Mouse (Mus musculus) kidney, adult 11 months (tissue): ENCODE data around the gene Mtss1l.

Experiments
- DNase-seq: peaks from one replicate; pipeline ENCODE4 v3.0.0; 2022

Mtss1l gene

GRCm38 (mm10) chr8:110741816-110742451 is 20.7 kb downstream of the Mtss1l start:
- DNase-seq: no peak

GRCm38 (mm10) chr8:110742452-110742818 is 21.2 kb downstream of the Mtss1l start:
- no peak for DNase-seq

GRCm38 (mm10) chr8:110745162-110745561 is 23.9 kb downstream of the Mtss1l start:
- DNase-seq: no peak

- DNase-seq: no peak
Measured at GRCm38 (mm10) chr8:110746661-110747060, 25.4 kb downstream of the Mtss1l start.

GRCm38 (mm10) chr8:110749500-110750170 is 28.4 kb downstream of the Mtss1l start:
- no peak for DNase-seq

- DNase-seq: no peak
Measured at GRCm38 (mm10) chr8:110750269-110750668, 29.0 kb downstream of the Mtss1l start.

- no peak for DNase-seq
Measured at GRCm38 (mm10) chr8:110751490-110751889, 30.2 kb downstream of the Mtss1l start.

- no peak for DNase-seq
Measured at GRCm38 (mm10) chr8:110754713-110755112, 33.4 kb downstream of the Mtss1l start.

GRCm38 (mm10) chr8:110755511-110756170 is 34.4 kb downstream of the Mtss1l start:
- no peak for DNase-seq

GRCm38 (mm10) chr8:110756196-110756595 is 34.9 kb downstream of the Mtss1l start:
- DNase-seq: no peak

GRCm38 (mm10) chr8:110760280-110760940 is 39.1 kb downstream of the Mtss1l start:
- no peak for DNase-seq

- peak; percentile 78 for DNase-seq
Measured at GRCm38 (mm10) chr8:110761185-110761584, 39.9 kb downstream of the Mtss1l start.

GRCm38 (mm10) chr8:110761988-110762387 is 40.7 kb downstream of the Mtss1l start:
- DNase-seq: no peak

- no peak for DNase-seq
Measured at GRCm38 (mm10) chr8:110764671-110765070, 43.4 kb downstream of the Mtss1l start.

GRCm38 (mm10) chr8:110767261-110767660 is 46.0 kb downstream of the Mtss1l start:
- DNase-seq: no peak

GRCm38 (mm10) chr8:110772452-110772851 is 51.2 kb downstream of the Mtss1l start:
- DNase-seq: no peak

GRCm38 (mm10) chr8:110774047-110774446 is 52.8 kb downstream of the Mtss1l start:
- peak; percentile 88 for DNase-seq

- DNase-seq: no peak
Measured at GRCm38 (mm10) chr8:110774725-110775124, 53.4 kb downstream of the Mtss1l start.

GRCm38 (mm10) chr8:110775316-110775715 is 54.0 kb downstream of the Mtss1l start:
- DNase-seq: no peak

GRCm38 (mm10) chr8:110775721-110776120 is 54.4 kb downstream of the Mtss1l start:
- DNase-seq: no peak

- no peak for DNase-seq
Measured at GRCm38 (mm10) chr8:110776335-110776734, 55.1 kb downstream of the Mtss1l start.

GRCm38 (mm10) chr8:110779924-110780718 is 58.8 kb downstream of the Mtss1l start:
- DNase-seq: no peak

- no peak for DNase-seq
Measured at GRCm38 (mm10) chr8:110785366-110785765, 64.1 kb downstream of the Mtss1l start.
